Mouse (Mus musculus) cerebellum, adult 11-12 months (tissue): ENCODE results near the gene Gpt2.

Source experiments
- DNase-seq: peaks from one replicate; pipeline ENCODE4 v3.0.0; 2022

The Gpt2 gene

GRCm38 (mm10) chr8:85492125-85492875 is at the start of gene Gpt2:
TSS of gene Gpt2 (plus strand) at chr8:85492576.
- DNase-seq = peak; percentile 95

- no peak for DNase-seq
Observed at GRCm38 (mm10) chr8:85444092-85444491, 48.3 kb upstream of the Gpt2 start.

DNA sequence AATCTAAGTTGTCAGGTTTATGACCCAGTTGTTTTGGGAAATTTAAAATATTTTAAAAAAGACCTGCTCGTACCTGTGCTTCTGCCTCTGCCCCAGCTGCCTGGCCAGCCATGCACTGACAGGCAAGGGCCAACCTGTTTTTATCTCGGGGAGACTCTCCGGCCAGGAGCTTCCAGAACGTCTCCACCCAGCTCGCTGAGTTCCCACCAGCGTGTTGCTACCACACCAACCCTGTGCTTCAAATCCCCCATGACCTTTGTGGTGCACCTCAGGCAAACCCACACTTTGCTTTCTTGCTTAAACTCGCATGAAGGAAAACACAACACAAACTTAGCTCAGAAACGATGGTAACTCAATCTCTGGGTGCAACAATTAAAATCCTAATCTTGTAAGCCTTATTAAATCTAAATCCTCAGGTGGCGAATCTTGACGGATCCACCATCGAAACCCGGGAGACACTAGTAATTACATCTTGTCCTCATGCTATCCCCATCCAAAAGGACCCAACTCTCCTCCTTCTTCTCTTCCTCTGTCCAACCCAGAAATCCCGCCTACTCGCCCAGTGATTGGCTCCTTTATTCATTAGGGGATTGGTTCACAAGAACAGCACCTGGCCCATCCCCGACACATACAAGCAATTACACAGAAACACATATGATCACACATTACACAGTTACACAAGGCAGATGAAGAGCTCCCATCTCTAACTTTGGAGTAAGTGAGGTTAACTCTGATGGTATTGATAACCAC is 46.3 kb upstream of the Gpt2 start:
- no peak for DNase-seq

DNA sequence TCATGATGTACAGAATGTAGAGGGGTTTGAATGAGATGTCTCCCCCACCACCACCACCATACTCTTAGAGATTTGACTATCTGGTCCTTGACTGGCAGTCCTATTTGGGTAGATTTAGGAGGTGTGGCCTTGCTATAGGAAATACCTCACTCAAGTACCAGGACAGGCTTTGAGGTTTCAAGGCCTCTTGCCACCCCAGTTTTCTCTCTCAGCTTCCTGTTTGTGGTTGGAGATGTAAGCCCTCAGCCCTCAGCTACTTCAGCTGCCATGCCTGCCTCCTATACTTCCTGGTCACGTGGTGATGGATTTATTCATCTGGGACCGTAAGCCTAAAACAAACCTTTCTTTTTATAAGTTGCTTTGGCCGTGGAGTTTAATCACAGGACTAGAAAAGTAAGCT is 42.0 kb upstream of the Gpt2 start:
- DNase-seq = no peak

GRCm38 (mm10) chr8:85452328-85452727 is 40.0 kb upstream of the Gpt2 start:
- DNase-seq = no peak

DNA sequence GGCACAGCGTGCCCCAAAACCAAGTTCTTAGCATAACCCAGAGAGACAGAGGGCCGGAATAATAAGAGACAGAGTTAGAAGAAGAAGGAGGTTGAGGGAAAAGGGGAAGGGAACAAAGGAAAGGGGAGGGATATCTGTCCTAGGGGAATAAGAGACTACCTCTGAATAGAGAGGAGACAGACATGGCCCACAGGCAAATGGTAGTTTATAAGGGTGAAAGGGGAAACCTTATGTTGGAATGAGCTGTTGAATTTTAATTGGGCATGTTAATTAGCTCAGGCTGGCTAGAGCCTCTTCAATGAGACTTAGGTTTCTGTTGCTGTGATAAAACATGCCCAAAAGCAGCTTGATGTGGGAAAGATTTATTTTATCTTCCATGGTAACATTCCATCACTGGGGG is 39.1 kb upstream of the Gpt2 start:
- no peak for DNase-seq

DNA sequence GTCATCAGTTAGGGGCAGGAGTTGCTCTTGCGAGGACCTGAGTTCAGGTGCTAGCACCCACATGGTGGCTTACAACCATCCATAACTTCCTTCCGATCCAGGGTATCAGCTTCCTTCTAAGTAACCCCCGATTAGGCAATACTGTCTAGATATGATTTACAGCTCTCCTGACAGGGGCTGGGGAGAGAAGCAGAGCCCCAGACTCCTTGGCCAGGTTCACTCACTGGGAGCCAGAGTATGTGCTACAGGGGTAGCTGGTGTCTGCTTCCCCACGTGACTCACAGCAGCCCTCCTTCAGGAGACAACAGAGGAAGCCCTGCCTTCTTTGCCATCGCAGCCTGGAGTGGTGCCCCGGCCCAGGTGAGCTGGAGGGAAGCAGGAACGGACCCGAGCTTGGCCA is 37.6 kb upstream of the Gpt2 start:
- DNase-seq = no peak

DNA sequence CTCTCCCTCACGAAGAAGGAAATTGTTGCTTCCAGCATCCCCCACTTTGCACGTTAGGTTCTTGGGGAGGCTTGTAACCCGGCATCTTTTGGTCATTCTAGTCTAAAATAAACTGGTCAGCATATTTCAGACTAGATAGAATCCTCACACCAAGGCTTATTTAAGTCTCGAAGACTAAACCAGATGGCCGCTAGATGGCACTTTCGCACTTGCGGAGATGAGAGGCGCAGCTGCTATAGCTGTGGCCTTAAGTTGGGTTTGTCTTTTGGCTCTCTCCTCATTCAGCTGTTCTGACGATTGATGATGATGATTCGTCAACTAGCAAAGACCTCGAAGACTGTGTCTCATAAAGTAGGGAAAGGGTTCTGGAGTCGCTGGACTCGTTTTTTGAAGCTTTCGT is 35.8 kb upstream of the Gpt2 start:
- peak; percentile 20 for DNase-seq

- no peak for DNase-seq
Observed at GRCm38 (mm10) chr8:85459582-85459981, 32.8 kb upstream of the Gpt2 start.

- DNase-seq = no peak
Observed at GRCm38 (mm10) chr8:85460804-85461203, 31.6 kb upstream of the Gpt2 start.

- DNase-seq = no peak
Observed at GRCm38 (mm10) chr8:85461377-85461776, 31.0 kb upstream of the Gpt2 start.

DNA sequence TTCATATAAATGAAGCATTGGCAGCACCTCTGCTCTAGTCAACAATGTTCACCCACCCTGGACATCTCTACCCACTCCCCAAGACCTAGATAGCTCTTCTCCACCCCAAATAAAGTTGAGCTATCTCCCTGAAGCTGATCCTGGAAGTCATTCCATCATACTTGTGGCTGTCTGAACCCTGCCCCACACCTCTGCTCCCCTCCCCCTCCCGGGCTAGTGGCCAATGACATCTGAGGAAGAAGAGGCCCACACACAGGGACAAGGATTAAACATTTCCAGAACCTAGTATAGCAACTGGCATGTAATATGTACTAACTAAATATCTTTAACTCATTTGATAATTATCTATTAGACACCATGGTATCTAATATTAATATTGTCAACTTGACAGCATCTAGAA is 29.9 kb upstream of the Gpt2 start:
- no peak for DNase-seq

DNA sequence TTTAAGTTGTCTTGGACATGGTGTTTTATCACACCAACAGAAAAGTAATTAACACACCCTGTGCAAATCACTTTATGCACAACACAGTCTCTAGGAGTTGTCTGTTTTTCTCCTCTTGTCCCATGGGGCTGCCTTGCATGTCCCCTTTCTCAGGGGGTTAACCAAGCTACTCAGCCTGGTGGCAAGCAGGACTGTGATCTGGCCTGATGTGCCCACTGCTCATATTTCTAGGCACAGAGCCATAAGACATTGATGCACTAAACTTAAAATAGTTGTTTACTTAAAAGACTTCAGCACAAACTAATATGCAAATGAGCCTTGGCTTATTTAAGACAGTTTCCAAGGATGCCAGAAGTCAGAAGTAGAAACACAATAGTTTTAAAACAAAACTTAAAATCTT is 28.1 kb upstream of the Gpt2 start:
- no peak for DNase-seq

DNA sequence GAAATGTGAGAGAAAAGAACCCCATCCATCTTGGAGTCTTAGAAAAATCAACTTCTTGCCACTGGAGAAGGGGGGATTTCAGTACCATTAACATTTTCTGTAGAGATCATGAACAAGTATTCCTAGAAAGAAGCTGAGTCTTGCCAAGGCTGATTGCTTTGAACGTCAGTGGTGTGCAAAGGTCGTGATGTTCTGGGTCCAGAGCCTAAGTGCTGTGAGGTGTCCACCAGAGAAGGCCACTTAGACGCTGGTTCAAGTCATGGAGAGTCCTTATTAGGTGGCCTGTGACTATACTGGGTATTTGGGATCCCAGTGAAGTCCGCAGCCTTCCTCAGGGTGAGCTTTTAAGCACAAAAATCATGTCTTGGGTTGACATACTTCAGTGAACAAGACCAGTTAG is 26.3 kb upstream of the Gpt2 start:
- no peak for DNase-seq

GRCm38 (mm10) chr8:85470753-85471152 is 21.6 kb upstream of the Gpt2 start:
- no peak for DNase-seq

DNA sequence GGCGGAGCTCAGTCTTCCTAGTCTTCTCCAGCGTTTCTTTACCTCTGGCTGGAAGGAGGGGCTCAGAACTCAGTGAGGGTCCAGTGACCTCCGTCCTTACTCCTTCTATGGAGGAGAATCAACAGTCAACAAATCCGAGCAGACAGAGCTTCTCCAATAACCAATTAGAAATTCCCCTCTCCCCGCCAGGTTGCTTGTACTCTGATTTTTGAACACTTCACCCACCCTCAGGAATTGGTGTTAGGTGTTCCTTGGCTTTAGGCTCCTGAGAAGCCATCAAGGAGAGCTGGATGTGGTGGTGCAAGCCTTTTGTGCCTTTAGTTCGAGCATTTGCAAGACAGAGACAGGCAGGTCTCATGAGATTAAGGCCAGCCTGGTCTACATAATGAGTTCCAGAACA is 19.6 kb upstream of the Gpt2 start:
- DNase-seq = no peak

- DNase-seq = no peak
Observed at GRCm38 (mm10) chr8:85473246-85473645, 19.1 kb upstream of the Gpt2 start.

GRCm38 (mm10) chr8:85474924-85475323 is 17.5 kb upstream of the Gpt2 start:
- DNase-seq = no peak

DNA sequence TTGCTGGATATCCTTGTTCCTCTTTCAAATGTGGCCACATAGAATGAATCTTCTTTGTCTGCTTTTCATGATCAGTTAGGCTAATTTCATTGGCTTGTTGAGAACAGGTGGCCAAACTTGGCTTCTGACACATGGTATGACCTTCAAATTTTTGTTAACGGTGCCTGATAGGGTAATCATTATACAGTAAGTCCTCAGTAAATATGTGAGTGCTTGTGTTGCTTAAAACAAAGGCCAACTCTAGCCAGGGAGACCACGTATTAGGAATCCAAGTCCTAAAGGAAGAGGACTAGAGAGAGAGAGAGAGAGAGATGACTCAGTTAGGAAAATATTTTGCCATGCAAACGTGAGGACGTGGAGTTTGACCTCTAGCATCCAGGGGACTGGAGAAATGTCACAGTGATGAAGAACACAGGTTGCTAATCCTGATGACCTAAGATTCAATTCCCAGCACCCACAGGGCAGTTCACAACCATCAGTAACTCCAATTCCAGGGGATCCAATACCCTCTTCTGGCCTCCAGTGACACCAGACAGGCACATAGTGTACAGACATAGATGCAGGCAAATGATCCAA is 15.3 kb upstream of the Gpt2 start:
- DNase-seq = no peak

DNA sequence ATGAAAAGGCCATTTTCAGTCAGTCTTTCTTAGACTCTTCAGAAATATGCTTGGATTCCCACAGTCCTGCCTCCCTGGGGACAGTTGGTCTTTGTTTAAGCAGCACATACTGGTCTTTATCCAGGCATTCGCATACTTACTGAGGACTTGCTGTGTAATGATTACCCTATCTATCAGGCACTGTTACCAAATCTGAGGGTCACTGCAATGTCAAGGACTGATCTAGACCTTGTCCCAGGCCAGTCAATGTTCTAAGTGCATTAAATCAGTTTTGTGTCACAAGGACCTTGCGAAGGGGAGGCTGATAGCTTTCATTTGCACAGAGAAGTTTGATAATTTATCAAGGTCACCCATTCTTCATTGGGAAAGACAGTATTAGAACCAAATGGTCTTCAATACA is 14.0 kb upstream of the Gpt2 start:
- no peak for DNase-seq

DNA sequence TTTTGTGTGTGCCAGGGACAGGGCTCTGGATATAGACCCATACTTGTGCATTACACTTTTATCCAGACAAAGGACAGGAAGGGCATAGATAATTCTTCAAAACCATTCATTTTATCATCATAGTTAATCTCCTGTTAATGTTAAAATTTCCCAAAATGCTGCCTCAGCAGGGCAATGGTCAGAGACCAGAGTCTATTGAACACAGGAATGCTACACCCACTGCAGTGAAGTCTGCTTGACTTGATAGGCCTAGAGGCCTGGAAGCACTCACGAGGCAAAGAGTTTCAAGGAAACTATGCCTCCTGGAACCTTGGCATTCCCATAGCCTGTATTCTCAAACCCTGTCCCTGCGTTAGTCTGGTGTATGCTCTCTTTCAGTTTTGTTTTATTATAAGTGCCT is 12.7 kb upstream of the Gpt2 start:
- no peak for DNase-seq

DNA sequence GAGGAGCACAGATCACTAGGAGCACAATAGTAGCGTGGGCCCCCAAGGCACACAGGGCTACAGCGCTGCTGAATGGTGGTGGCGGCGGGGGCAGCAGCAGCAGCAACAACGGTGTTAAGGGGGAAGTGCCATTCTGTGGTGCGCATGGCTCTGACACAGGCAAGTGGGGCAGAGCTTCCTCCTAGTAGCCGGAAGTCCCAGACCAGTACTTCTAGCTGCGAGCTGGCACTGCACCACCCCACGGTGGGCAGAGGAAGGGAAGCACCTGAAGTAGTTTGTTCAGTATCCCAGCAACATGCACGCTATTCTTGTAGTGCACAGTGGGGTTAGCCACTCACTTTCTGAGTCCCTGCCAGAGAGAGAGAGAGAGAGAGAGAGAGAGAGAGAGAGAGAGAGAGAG is 10.5 kb upstream of the Gpt2 start:
- peak; percentile 28 for DNase-seq

DNA sequence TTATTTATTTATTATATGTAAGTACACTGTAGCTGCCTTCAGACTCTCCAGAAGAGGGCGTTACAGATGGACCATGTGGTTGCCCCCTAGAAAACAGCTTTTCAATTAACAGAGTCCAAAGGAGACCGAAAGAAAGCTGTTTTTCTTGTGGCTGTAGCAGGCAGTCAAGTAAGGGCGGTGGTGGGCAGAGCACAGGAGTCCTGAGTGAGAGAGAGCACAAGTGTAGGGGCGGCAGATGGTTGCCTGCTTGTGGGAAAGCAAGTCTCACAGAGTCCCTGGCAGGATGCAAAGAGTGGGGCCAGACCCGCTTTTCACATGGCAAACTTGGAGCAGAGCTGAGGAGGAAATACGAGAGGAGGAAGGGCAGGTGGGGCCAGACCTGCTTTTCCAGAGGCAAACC is 9.9 kb upstream of the Gpt2 start:
- no peak for DNase-seq

GRCm38 (mm10) chr8:85487906-85488620 is 4.3 kb upstream of the Gpt2 start:
- DNase-seq = no peak
